Mouse (Mus musculus): ENCODE measurements around the gene Lpcat1.

Gene Lpcat1

GRCm38 (mm10) chr13:73564201-73564600 lies 97.2 kb downstream of the Lpcat1 start:
- DNase-seq = no peak

Measured in thymus, postnatal 25 days (tissue).